Comparison of ENCODE assay signal across 8 mouse cellular contexts in the genomic region with DNA sequence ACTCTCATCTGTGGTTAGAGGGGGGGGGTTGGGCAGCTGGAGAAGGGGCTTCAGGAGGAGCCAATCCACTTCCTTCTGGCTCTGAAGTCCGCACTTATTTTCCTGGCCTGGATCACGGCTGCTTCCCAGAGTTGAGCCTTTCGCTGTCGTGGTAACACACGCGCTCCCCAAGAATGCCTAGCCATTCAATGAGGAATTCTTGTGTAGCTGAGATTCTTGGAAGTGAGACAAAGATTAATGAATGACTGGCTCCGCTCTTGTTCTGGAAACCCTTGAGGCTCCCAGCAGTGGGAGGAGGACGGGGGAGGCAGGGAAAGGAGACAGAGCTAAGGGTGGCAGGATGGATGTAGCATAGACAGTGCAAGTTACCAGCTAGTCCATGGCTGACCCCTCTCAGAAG. TPM values are rescaled to one million over a fixed set of nuclear protein-coding genes. Genes with fewer than 3 reads are reported as not detected.
A peak's percentile ranks its signal among the peaks of the same experiment; 100 is the strongest.
DNase-seq lines count a peak whose midpoint lies in the region; ATAC-seq lines count a peak whose summit lies in the region.

No protein-coding gene starts in this region.

- no peak overlapping the region for H3K4me2 ChIP-seq in embryonic facial prominence, embryonic 15.5 days (replicated peaks)
- no peak overlapping the region for H3K4me2 ChIP-seq in intestine, embryonic 16.5 days (ENCODE audit: low read depth, low read length)

- peak; percentile 72 for ATAC-seq in frontal cortex, adult (ENCODE audit: low TSS enrichment)
- peak; percentile 45 for ATAC-seq in embryonic facial prominence, embryonic 15.5 days (ENCODE audit: insufficient number of reproducible peaks, low FRiP score, low TSS enrichment, low read depth)
- ATAC-seq in intestine, embryonic 16.5 days = peak; percentile 54; the same call in 1 of the 2 replicates

- H3K4me1 ChIP-seq in embryonic facial prominence, embryonic 15.5 days = peaks cover 49% of the 10 kb centered on the region
- H3K4me1 ChIP-seq in intestine, embryonic 16.5 days (ENCODE audit: control insufficient read depth, insufficient read depth, low read length) = peaks cover 15% of the 10 kb centered on the region; the same call in 1 of the 2 replicates

- intact Hi-C loops in left cerebral cortex, postnatal 14 days (cut with DNase I) = loop anchor here (10.0 kb wide), 1 partner anchor 336 kb away; no protein-coding TSS in a partner anchor

- H3K36me3 ChIP-seq in embryonic facial prominence, embryonic 15.5 days = no peaks in the 10 kb centered on the region
- H3K36me3 ChIP-seq in intestine, embryonic 16.5 days (ENCODE audit: control insufficient read depth, insufficient read depth, low read length) = no peaks in the 10 kb centered on the region

- no peaks in the 10 kb centered on the region for H3K27me3 ChIP-seq in embryonic facial prominence, embryonic 15.5 days
- no peaks in the 10 kb centered on the region for H3K27me3 ChIP-seq in intestine, embryonic 16.5 days (replicated peaks; ENCODE audit: control insufficient read depth, insufficient read depth, low read length)

- H3K4me3 ChIP-seq in embryonic facial prominence, embryonic 15.5 days (replicated peaks) = no peak overlapping the region
- no peak overlapping the region for H3K4me3 ChIP-seq in intestine, embryonic 16.5 days (ENCODE audit: low read length)

- no peak overlapping the region for H3K9ac ChIP-seq in embryonic facial prominence, embryonic 15.5 days
- H3K9ac ChIP-seq in intestine, embryonic 16.5 days (ENCODE audit: low read depth, low read length) = no peak overlapping the region

- H3K9me3 ChIP-seq in embryonic facial prominence, embryonic 15.5 days (replicated peaks) = no peaks in the 10 kb centered on the region
- H3K9me3 ChIP-seq in intestine, embryonic 16.5 days (ENCODE audit: control insufficient read depth, low read length) = no peaks in the 10 kb centered on the region

- DNase-seq in frontal cortex, postnatal 25 days (ENCODE audit: low spot score in 2 of 2) = no peak
- DNase-seq in left cerebral cortex, postnatal 14 days (ENCODE audit: low spot score in 2 of 2) = peak; percentile 62 to 89
- peak; percentile 62 for DNase-seq in neural tube, embryonic 10.5 days (ENCODE audit: extremely low spot score, low spot score)
- no peak for DNase-seq in gastrocnemius, postnatal 25 days
- no peak for DNase-seq in MN1 (ENCODE audit: low spot score)

- peak overlapping the region; percentile 11; the same call in 1 of the 2 replicates for H3K27ac ChIP-seq in embryonic facial prominence, embryonic 15.5 days (replicated peaks)
- no peak overlapping the region for H3K27ac ChIP-seq in intestine, embryonic 16.5 days (ENCODE audit: low read length)

- 19% methylated on average over 8 of the region's 8 CpGs for WGBS in embryonic facial prominence, embryonic 15.5 days
- WGBS in intestine, embryonic 16.5 days = 14% methylated on average over 8 of the region's 8 CpGs

RNA-seq across cellular contexts. Expression of a gene that starts 24.9 kb away (rescaled TPM):
- polyA plus RNA-seq in embryonic facial prominence, embryonic 15.5 days (2015; fragmentation: Nextera tagmentation; extraction: Ambion mirVana) = 10.5 and 13.1 TPM in 2 replicates
- 3.3 and 3.5 TPM in 2 replicates for polyA plus RNA-seq in intestine, embryonic 16.5 days (2015; fragmentation: Nextera tagmentation; extraction: Ambion mirVana)
- total RNA-seq in left cerebral cortex, postnatal 14 days (2021) = 10 to 100 TPM; 50.1 to 55.5 TPM
- total RNA-seq in gastrocnemius, postnatal 25 days (2021) = 1 to 10 TPM; 4.9 to 5.0 TPM

Comparison
In these comparisons a context has a peak if more than half of its experiments do, and no peak if none do; other contexts are left out.
1. DNase-seq: peak in left cerebral cortex, postnatal 14 days (2 of 2) and neural tube, embryonic 10.5 days (single experiment); none in frontal cortex, postnatal 25 days (0 of 2), gastrocnemius, postnatal 25 days (single experiment) and MN1 (single experiment).
2. RNA of a gene that starts 24.9 kb away (total RNA-seq): 50.1 to 55.5 TPM in left cerebral cortex, postnatal 14 days; 4.9 to 5.0 TPM in gastrocnemius, postnatal 25 days; every median in the first group is over 4 times any median in the second.
3. Peak in every context shown above with its lines, with median percentiles within 50 percentile points of each other: ATAC-seq.